Mouse (Mus musculus) heart, embryonic 13.5 days (tissue): Measurements from ENCODE around the gene Plekhg6. TPM values are rescaled to one million over a fixed set of nuclear protein-coding genes. Genes with fewer than 3 reads are reported as not detected.

Experiments used
- ATAC-seq: fragments of 200-750 bp; cut with Nextera tagmentation; 2 replicates; pipeline ENCODE4 v1.8.0; 2017; ENCODE audit warnings: moderate TSS enrichment; ENCODE audit not compliant: insufficient number of reproducible peaks, low FRiP score, low TSS enrichment; ENCODE audit errors: extremely low read depth
- H3K27ac ChIP-seq: fragments of 300-500 bp; sonication (generic); replicated peaks from 2 replicates; pipeline ENCODE4 v1.5.1; 2015; ENCODE audit warnings: moderate library complexity, mild to moderate bottlenecking, inconsistent platforms
- H3K27me3 ChIP-seq: fragments of 300-500 bp; sonication (generic); replicated peaks from 2 replicates; pipeline ENCODE4 v1.6.1; 2015; ENCODE audit warnings: mild to moderate bottlenecking, inconsistent platforms
- H3K36me3 ChIP-seq: fragments of 300-500 bp; sonication (generic); 2 replicates; pipeline ENCODE4 v1.6.1; 2015; ENCODE audit warnings: mild to moderate bottlenecking, inconsistent platforms
- H3K4me1 ChIP-seq: fragments of 300-500 bp; sonication (generic); 2 replicates; pipeline ENCODE4 v1.6.1; 2015; ENCODE audit warnings: inconsistent platforms
- H3K4me2 ChIP-seq: fragments of 300-500 bp; sonication (generic); 2 replicates; pipeline ENCODE4 v1.6.1; 2015; ENCODE audit warnings: inconsistent platforms, mild to moderate bottlenecking, moderate library complexity
- H3K4me3 ChIP-seq: fragments of 300-500 bp; sonication (generic); 2 replicates; pipeline ENCODE4 v1.5.1; 2015; ENCODE audit warnings: moderate library complexity, mild to moderate bottlenecking, inconsistent platforms
- H3K9ac ChIP-seq: fragments of 300-500 bp; sonication (generic); 2 replicates; pipeline ENCODE4 v1.6.1; 2015; ENCODE audit warnings: inconsistent platforms, mild to moderate bottlenecking, moderate library complexity
- H3K9me3 ChIP-seq: fragments of 300-500 bp; sonication (generic); 2 replicates; pipeline ENCODE4 v1.6.1; 2016; ENCODE audit warnings: inconsistent platforms
- WGBS: fragments of 180-500 bp; shearing (Covaris S2); methylation state at CpG from one replicate; pipeline ENCODE4 v1.1.7; 2015; ENCODE audit warnings: mixed read lengths; 5-methylcytosine and 5-hydroxymethylcytosine counted together
- polyA plus RNA-seq: library from polyadenylated mRNA; unstranded; fragments of >200 nt; fragmentation: Nextera tagmentation; extraction: Ambion mirVana; gene quantifications from 2 replicates; pipeline ENCODE4 v1.2.1, GENCODE M21; 2015

Gene Plekhg6
- 0.10 and 0.11 TPM in 2 replicates for polyA plus RNA-seq

- WGBS: 7% methylated on average over 36 of the region's 40 CpGs
- H3K9ac ChIP-seq: peak within 1 kb of the TSS; percentile 68
- H3K9me3 ChIP-seq: no peaks in the 10 kb centered on the region
- ATAC-seq: no peak
- no peak within 1 kb of the TSS for H3K27ac ChIP-seq
- peak within 1 kb of the TSS; percentile 73 for H3K4me2 ChIP-seq
- H3K27me3 ChIP-seq: peaks cover 86% of the 10 kb centered on the region
- H3K36me3 ChIP-seq: no peaks in the 10 kb centered on the region
- peaks cover 37% of the 10 kb centered on the region for H3K4me1 ChIP-seq
- H3K4me3 ChIP-seq: peak within 1 kb of the TSS; percentile 46
Observed at GRCm38 (mm10) chr6:125380372-125381360, at the start of gene Plekhg6. Gene Plekhg6 (minus strand): TSS chr6:125380793.

GRCm38 (mm10) chr6:125429741-125430140 is 49.1 kb upstream of the Plekhg6 start:
- peaks cover 4% of the 10 kb centered on the region; the same call in 1 of the 2 replicates for H3K27me3 ChIP-seq
- H3K4me2 ChIP-seq: no peak overlapping the region
- no peaks in the 10 kb centered on the region for H3K36me3 ChIP-seq
- H3K9me3 ChIP-seq: no peaks in the 10 kb centered on the region
- WGBS: 53% methylated on average over 6 of the region's 6 CpGs
- H3K4me3 ChIP-seq: no peak overlapping the region
- peaks cover 33% of the 10 kb centered on the region for H3K4me1 ChIP-seq
- no peak for ATAC-seq
- no peak overlapping the region for H3K9ac ChIP-seq
- H3K27ac ChIP-seq: no peak overlapping the region

GRCm38 (mm10) chr6:125426383-125427360 is 46.1 kb upstream of the Plekhg6 start:
- peaks cover 36% of the 10 kb centered on the region for H3K4me1 ChIP-seq
- H3K27me3 ChIP-seq: peaks cover 8% of the 10 kb centered on the region; the same call in 1 of the 2 replicates
- H3K27ac ChIP-seq: peak overlapping the region; percentile 57; the same call in 1 of the 2 replicates
- peak overlapping the region; percentile 74 for H3K9ac ChIP-seq
- 2% methylated on average over 25 of the region's 25 CpGs for WGBS
- ATAC-seq: peak; percentile 75
- H3K36me3 ChIP-seq: no peaks in the 10 kb centered on the region
- peak overlapping the region; percentile 52 for H3K4me3 ChIP-seq
- H3K9me3 ChIP-seq: no peaks in the 10 kb centered on the region
- peak overlapping the region; percentile 85 for H3K4me2 ChIP-seq

- Histone ChIP-seq H3K27ac (no peak overlapping the region), H3K4me2 (no peak overlapping the region), H3K4me1 (peaks cover 33% of the 10 kb centered on the region), H3K9ac (no peak overlapping the region), H3K4me3 (no peak overlapping the region), H3K36me3 (no peaks in the 10 kb centered on the region), H3K27me3 (peaks cover 8% of the 10 kb centered on the region; the same call in 1 of the 2 replicates), H3K9me3 (no peaks in the 10 kb centered on the region)
- 55% methylated on average over 15 of the region's 15 CpGs for WGBS
- no peak for ATAC-seq
Observed at GRCm38 (mm10) chr6:125425205-125426090, 44.9 kb upstream of the Plekhg6 start.

- H3K9ac ChIP-seq: no peak overlapping the region
- H3K27me3 ChIP-seq: peaks cover 12% of the 10 kb centered on the region; the same call in 1 of the 2 replicates
- ATAC-seq: no peak
- H3K4me2 ChIP-seq: no peak overlapping the region
- H3K36me3 ChIP-seq: no peaks in the 10 kb centered on the region
- peaks cover 23% of the 10 kb centered on the region for H3K4me1 ChIP-seq
- 60% methylated on average over 3 of the region's 3 CpGs for WGBS
- H3K4me3 ChIP-seq: no peak overlapping the region
- no peak overlapping the region for H3K27ac ChIP-seq
- no peaks in the 10 kb centered on the region for H3K9me3 ChIP-seq
Observed at GRCm38 (mm10) chr6:125424156-125424555, 43.6 kb upstream of the Plekhg6 start.

GRCm38 (mm10) chr6:125423507-125423906 is 42.9 kb upstream of the Plekhg6 start:
- Histone ChIP-seq H3K4me3 (no peak overlapping the region), H3K9me3 (no peaks in the 10 kb centered on the region), H3K9ac (no peak overlapping the region), H3K27ac (no peak overlapping the region), H3K27me3 (peaks cover 12% of the 10 kb centered on the region; the same call in 1 of the 2 replicates), H3K4me1 (peaks cover 23% of the 10 kb centered on the region), H3K4me2 (no peak overlapping the region), H3K36me3 (no peaks in the 10 kb centered on the region)
- no peak for ATAC-seq
- WGBS: 62% methylated on average over 13 of the region's 13 CpGs

- no peaks in the 10 kb centered on the region for H3K36me3 ChIP-seq
- ATAC-seq: no peak
- H3K9me3 ChIP-seq: no peaks in the 10 kb centered on the region
- no peak overlapping the region for H3K27ac ChIP-seq
- no peak overlapping the region for H3K4me3 ChIP-seq
- peak overlapping the region; percentile 5; the same call in 1 of the 2 replicates for H3K9ac ChIP-seq
- WGBS: 25% methylated on average over 3 of the region's 3 CpGs
- peaks cover 23% of the 10 kb centered on the region for H3K4me1 ChIP-seq
- H3K4me2 ChIP-seq: peak overlapping the region; percentile 57
- peaks cover 14% of the 10 kb centered on the region; the same call in 1 of the 2 replicates for H3K27me3 ChIP-seq
Observed at GRCm38 (mm10) chr6:125423099-125423498, 42.5 kb upstream of the Plekhg6 start.

- Histone ChIP-seq H3K27me3 (peaks cover 19% of the 10 kb centered on the region; the same call in 1 of the 2 replicates), H3K36me3 (no peaks in the 10 kb centered on the region), H3K4me1 (peaks cover 23% of the 10 kb centered on the region), H3K4me2 (peak overlapping the region; percentile 57), H3K4me3 (peak overlapping the region; percentile 27), H3K27ac (no peak overlapping the region; the same call in 1 of the 2 replicates), H3K9ac (peak overlapping the region; percentile 5; the same call in 1 of the 2 replicates), H3K9me3 (no peaks in the 10 kb centered on the region)
- ATAC-seq: 0 out of 2 replicates have a peak, but pooled peaks have one; percentile 33
- WGBS: 26% methylated on average over 19 of the region's 20 CpGs
Observed at GRCm38 (mm10) chr6:125422051-125422822, 41.6 kb upstream of the Plekhg6 start.

- ATAC-seq: no peak
- Histone ChIP-seq H3K9ac (no peak overlapping the region), H3K4me1 (peaks cover 17% of the 10 kb centered on the region), H3K27ac (no peak overlapping the region), H3K4me2 (no peak overlapping the region), H3K27me3 (peaks cover 19% of the 10 kb centered on the region; the same call in 1 of the 2 replicates), H3K36me3 (no peaks in the 10 kb centered on the region), H3K4me3 (no peak overlapping the region), H3K9me3 (no peaks in the 10 kb centered on the region)
- WGBS: 68% methylated on average over 16 of the region's 16 CpGs
Observed at GRCm38 (mm10) chr6:125420458-125421063, 40.0 kb upstream of the Plekhg6 start.
